Mouse (Mus musculus) liver, embryonic 14.5 days (tissue): Measurements from ENCODE around the gene Zranb3.

ENCODE experiments used
- CTCF ChIP-seq: IDR thresholded peaks from 2 replicates; pipeline ENCODE4 v1.5.1; 2016; ENCODE audit warnings: antibody characterized with exemption, low read depth, control low read depth
- EP300 ChIP-seq: IDR thresholded peaks from 2 replicates; pipeline ENCODE4 v1.6.1; 2016; ENCODE audit warnings: antibody characterized with exemption, low read depth

DNA sequence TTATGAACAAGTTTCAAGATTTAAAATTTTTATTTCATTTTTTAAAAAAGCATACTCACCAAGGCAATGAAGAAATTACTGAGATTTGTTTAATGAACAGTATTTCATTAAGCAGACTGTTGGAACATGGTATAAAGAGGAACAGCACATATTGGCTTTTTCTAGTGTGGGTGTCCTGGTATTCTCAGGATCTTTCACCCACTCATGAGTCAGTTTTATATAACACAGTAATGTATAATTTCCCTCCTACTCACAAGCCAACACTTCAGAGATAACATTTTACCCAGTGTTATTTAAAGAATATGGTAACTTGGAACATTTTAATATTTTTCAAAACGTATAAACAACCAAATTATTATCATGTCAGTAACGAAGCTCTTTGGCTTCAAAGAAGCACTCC lies 25.1 kb downstream of the Zranb3 start:
- TF ChIP-seq CTCF (no peak), EP300 (no peak)
